Mouse (Mus musculus) naive thymus-derived CD4-positive, alpha-beta T cell, adult 2 months (primary cell): ENCODE measurements around the gene Troap.
"Not testable (repeated sequence)": the region's sequence is repeated elsewhere in the genome, so short reads cannot be mapped to it uniquely, and the experiment has no call there.

Experiments
- DNase-seq: peaks from one replicate; pipeline ENCODE4 v3.0.0-alpha.2; 2011; ENCODE audit warnings: low read depth

The Troap gene

GRCm38 (mm10) chr15:99040920-99041856 lies 33.2 kb upstream of the Troap start:
- no peak for DNase-seq

GRCm38 (mm10) chr15:99042334-99042733 lies 32.0 kb upstream of the Troap start:
- DNase-seq, result no peak

DNA sequence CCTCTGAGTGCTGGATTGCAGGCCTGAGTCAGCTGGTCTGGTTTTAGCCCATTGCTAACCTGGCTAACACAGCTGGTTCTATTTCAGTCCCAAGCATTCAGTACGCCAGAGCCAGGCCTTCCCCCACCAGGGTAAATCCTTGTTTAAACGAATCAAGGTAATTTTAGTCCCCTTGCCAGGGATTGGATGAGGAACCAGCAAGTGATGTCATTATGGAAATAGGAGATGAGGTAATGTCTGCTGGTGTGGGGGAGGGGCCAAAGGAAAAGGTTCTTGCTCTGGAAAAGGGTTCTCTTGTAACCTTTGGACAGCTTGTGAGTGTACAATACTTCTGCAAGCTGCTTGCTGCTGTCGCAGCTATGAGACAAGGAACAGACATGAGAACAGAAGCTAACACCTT lies 29.5 kb upstream of the Troap start:
- no peak for DNase-seq

GRCm38 (mm10) chr15:99045734-99046133 lies 28.6 kb upstream of the Troap start:
- DNase-seq, result not testable (repeated sequence)

- DNase-seq, result peak; percentile 83
Observed at GRCm38 (mm10) chr15:99049473-99050253, 24.7 kb upstream of the Troap start.

DNA sequence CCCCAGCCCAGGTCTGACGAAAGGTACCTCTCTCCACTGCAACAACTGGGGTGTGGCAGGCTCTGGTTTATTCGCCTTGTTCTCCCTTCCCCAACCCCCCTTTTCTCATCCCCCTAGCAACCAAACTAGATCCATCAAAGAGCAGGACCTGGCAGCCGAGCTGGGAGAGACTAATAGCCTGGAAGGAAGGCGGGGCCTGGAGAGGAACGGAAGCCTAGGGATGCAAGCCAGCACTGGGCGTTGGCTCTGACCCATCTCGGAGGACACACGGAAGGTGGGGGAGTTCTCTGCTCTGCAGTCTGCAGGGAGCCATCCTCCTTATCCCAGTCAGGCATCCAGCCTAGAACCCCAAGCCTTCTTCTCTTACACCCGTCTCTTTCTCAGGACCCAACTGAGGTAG lies 21.0 kb upstream of the Troap start:
- no peak for DNase-seq

DNA sequence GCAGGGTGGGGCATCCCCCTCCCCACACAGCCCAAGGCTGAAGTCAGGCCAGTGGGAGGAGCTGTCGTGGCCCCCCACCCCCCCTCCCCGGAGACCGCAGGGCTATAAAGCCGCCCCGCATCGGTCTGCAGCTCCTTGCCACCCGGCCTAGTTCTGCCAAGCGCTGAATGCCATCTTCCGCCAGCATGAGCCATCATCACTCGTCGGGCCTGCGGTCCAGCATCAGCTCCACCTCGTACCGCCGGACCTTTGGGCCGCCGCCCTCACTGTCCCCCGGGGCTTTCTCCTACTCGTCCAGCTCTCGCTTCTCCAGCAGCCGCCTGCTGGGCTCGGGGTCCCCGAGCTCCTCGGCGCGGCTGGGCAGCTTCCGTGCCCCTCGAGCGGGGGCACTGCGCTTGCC lies 19.3 kb upstream of the Troap start, which contains the start of gene Prph:
Gene Prph (plus strand): TSS at position 135 of the 400 bp plus-strand sequence.
- no peak for DNase-seq

DNA sequence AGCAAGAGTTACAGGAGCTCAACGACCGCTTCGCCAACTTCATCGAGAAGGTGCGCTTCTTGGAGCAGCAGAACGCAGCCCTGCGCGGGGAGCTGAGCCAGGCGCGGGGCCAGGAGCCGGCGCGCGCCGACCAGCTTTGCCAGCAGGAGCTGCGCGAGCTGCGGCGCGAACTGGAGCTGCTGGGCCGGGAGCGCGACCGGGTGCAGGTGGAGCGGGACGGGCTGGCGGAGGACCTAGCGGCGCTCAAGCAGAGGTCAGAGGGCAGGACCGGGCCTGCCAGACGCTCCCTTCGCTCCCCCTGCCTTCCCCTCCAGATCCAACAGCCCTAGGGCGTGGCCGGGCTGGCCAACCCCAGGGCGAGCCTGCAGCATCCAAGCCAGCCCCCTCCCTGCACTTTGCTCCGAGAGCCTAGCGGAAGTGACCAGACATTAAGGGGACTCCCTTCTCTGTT lies 18.8 kb upstream of the Troap start:
- DNase-seq, result peak; percentile 40

GRCm38 (mm10) chr15:99056332-99056731 lies 18.0 kb upstream of the Troap start:
- DNase-seq, result peak; percentile 78

DNA sequence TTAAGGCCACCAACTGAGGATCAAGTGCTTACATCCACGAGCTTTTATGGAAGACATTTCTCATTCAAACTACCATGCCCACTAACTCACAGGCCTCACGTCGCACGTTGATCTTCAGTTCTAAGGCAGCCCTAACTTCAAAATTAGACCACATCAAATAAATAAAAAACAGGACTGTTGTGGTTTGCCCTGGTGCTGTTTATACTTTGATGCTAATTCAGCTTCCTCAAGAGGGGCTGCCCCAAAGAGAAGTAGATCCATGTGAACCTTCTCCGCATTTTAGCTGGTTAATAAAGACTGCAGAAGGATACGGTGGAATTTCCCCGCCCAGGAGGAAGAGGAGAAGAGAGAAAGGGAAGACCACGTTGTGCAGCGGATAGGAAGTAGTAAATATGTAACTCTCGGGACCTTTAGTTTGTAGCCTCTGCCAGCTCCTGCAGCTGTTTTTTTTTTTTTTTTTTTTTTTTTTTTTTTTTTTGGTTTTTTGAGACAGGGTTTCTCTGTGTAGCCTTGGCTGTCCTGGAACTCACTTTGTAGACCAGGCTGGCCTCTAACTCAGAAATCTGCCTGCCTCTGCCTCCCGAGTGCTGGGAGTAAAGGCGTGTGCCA lies 8.7 kb upstream of the Troap start:
- peak; percentile 59 for DNase-seq

DNA sequence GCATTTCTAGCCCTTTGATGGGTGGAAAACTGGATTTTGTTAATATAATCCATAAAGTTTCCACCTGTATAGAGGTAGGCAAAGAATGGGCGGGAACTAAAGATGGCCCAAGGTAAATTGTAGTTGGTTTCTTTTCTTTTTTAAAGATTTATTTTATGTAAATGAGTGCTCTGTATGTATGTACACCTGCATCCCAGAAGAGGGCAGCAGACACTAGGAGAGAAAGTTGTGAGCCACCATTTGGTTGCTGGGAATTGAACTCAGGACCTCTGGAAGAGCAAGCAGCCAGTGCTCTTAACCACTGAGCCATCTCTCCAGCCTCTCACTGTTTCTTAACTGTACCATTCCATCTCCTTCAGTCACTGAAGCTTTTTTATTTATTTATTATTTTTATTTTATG lies 2.4 kb upstream of the Troap start:
- no peak for DNase-seq

- peak; percentile 96 for DNase-seq
Observed at GRCm38 (mm10) chr15:99074600-99075333, 392 bp downstream of the Troap start.

DNA sequence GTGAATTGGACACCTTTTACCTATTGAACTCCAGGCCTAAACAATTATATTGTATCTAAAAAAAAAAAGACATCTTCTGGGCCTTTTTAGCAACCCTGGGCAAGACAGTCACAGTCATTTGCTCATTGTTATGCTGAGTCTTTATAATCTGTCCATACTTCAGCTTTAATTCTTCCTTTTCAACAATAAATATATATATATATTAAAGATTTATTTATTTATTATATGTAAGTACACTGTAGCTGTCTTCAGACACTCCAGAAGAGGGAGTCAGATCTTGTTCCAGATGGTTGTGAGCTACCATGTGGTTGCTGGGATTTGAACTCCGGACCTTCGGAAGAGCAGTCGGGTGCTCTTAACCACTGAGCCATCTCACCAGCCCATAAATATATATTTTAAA lies 1.6 kb downstream of the Troap start:
- not testable (repeated sequence) for DNase-seq

GRCm38 (mm10) chr15:99078181-99078910 lies 4.0 kb downstream of the Troap start:
- no peak for DNase-seq

DNA sequence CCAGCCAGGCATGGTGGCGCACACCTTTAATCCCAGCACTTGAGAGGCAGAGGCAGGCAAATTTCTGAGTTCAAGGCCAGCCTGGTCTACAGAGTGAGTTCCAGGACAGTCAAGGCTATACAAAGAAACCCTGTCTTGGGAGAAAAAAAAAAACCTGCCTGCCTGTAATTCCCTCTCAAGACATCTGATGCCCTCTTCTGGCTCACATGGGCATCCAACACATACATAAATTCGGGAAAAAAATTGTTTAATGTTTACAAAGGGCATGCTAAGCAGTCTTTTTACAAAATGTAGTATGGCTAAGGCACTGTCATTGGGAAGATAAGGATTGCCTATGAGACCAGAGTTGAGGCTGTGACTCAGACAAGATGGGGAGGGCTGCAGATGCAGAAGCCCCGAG lies 5.4 kb downstream of the Troap start:
- no peak for DNase-seq

- DNase-seq, result no peak
Observed at GRCm38 (mm10) chr15:99082322-99082721, 7.9 kb downstream of the Troap start.

- DNase-seq, result no peak
Observed at GRCm38 (mm10) chr15:99082840-99083239, 8.5 kb downstream of the Troap start.

GRCm38 (mm10) chr15:99083258-99083657 lies 8.9 kb downstream of the Troap start:
- peak; percentile 63 for DNase-seq

- DNase-seq, result no peak
Observed at GRCm38 (mm10) chr15:99083867-99084557, 9.6 kb downstream of the Troap start.

GRCm38 (mm10) chr15:99084618-99085017 lies 10.2 kb downstream of the Troap start:
- DNase-seq, result no peak
